Mouse (Mus musculus): Measurements from ENCODE around the gene Sprr2a1. TPM values are rescaled to one million over a fixed set of nuclear protein-coding genes. Genes with fewer than 3 reads are reported as not detected.
"Not testable (repeated sequence)": the region's sequence is repeated elsewhere in the genome, so short reads cannot be mapped to it uniquely, and the experiment has no call there.

Gene Sprr2a1
- 0.05 and 0.06 TPM in 2 replicates for polyA plus RNA-seq (2015; fragmentation: Nextera tagmentation; extraction: Ambion mirVana)

GRCm38 (mm10) chr3:92215569-92215968 is at the start of gene Sprr2a1, which contains the start of gene Sprr2a2:
Gene Sprr2a1 (plus strand): TSS chr3:92215799.
Gene Sprr2a2 (plus strand): TSS chr3:92215920.
- not testable (repeated sequence) for H3K27me3 ChIP-seq (replicated peaks; ENCODE audit: insufficient read depth, low read length); H3K4me2 ChIP-seq (replicated peaks; ENCODE audit: low read depth, low read length); H3K9ac ChIP-seq (replicated peaks; ENCODE audit: low read depth); ATAC-seq; H3K9me3 ChIP-seq (ENCODE audit: low read length); H3K4me3 ChIP-seq (ENCODE audit: low read depth, low read length); DNase-seq (ENCODE audit: low spot score); H3K36me3 ChIP-seq (ENCODE audit: insufficient read depth, low read length); H3K27ac ChIP-seq (ENCODE audit: low read length); H3K4me1 ChIP-seq (ENCODE audit: insufficient read depth, low read depth, low read length)
- WGBS: no CpG with 5 or more reads among the region's 2 CpGs

DNA sequence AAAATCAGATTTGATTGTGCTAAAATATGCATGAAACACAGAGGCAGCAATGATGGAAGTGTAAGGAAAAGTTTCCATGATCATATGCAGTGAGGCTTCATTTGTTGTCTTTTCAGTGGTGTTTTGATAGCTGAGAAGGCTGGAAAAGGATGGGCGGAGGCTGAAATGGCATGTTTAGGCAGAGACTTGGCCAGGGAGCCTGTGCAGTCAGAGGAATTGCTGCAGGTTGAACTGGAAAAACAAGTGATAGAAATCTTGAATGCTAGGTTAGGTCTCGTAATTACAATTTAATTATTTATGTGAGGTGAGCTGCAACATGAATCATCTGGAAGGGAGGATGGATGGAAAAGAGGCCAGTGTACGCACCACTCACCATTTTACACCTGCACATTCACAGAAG is 45.8 kb upstream of the Sprr2a1 start:
- H3K36me3 ChIP-seq (ENCODE audit: insufficient read depth, low read length): no peaks in the 10 kb centered on the region
- no peak for DNase-seq (ENCODE audit: low spot score)
- no peak for ATAC-seq
- no peaks in the 10 kb centered on the region for H3K9me3 ChIP-seq (ENCODE audit: low read length)
- 69% methylated on average over 3 of the region's 3 CpGs for WGBS
- TF ChIP-seq EP300 (IDR thresholded peaks at IDR 0.05) (no peak), CTCF (IDR thresholded peaks at IDR 0.05) (no peak)
- no peaks in the 10 kb centered on the region for H3K4me1 ChIP-seq (ENCODE audit: insufficient read depth, low read depth, low read length)
- no peak overlapping the region for H3K4me3 ChIP-seq (ENCODE audit: low read depth, low read length)
- H3K9ac ChIP-seq (replicated peaks; ENCODE audit: low read depth): no peak overlapping the region
- H3K4me2 ChIP-seq (replicated peaks; ENCODE audit: low read depth, low read length): no peak overlapping the region
- H3K27ac ChIP-seq (ENCODE audit: low read length): no peak overlapping the region
- no peaks in the 10 kb centered on the region for H3K27me3 ChIP-seq (replicated peaks; ENCODE audit: insufficient read depth, low read length)

- no peak overlapping the region for H3K4me3 ChIP-seq (ENCODE audit: low read depth, low read length)
- H3K9ac ChIP-seq (replicated peaks; ENCODE audit: low read depth): no peak overlapping the region
- no peak overlapping the region for H3K27ac ChIP-seq (ENCODE audit: low read length)
- 59% methylated on average over 1 of the region's 1 CpGs for WGBS
- no peaks in the 10 kb centered on the region for H3K4me1 ChIP-seq (ENCODE audit: insufficient read depth, low read depth, low read length)
- DNase-seq (ENCODE audit: low spot score) (no peak), ATAC-seq (no peak)
- H3K4me2 ChIP-seq (replicated peaks; ENCODE audit: low read depth, low read length): no peak overlapping the region
- H3K9me3 ChIP-seq (ENCODE audit: low read length): no peaks in the 10 kb centered on the region
- no peaks in the 10 kb centered on the region for H3K36me3 ChIP-seq (ENCODE audit: insufficient read depth, low read length)
- H3K27me3 ChIP-seq (replicated peaks; ENCODE audit: insufficient read depth, low read length): no peaks in the 10 kb centered on the region
- no peak for TF ChIP-seq CTCF (IDR thresholded peaks at IDR 0.05)
- no peak for TF ChIP-seq EP300 (IDR thresholded peaks at IDR 0.05)
These were observed 38.7 kb upstream of the Sprr2a1 start for GRCm38 (mm10) chr3:92176880-92177279.

- H3K27ac ChIP-seq (ENCODE audit: low read length): no peak overlapping the region
- H3K36me3 ChIP-seq (ENCODE audit: insufficient read depth, low read length): no peaks in the 10 kb centered on the region
- no peak overlapping the region for H3K4me3 ChIP-seq (ENCODE audit: low read depth, low read length)
- H3K9me3 ChIP-seq (ENCODE audit: low read length): no peaks in the 10 kb centered on the region
- 75% methylated on average over 6 of the region's 6 CpGs for WGBS
- H3K4me1 ChIP-seq (ENCODE audit: insufficient read depth, low read depth, low read length): no peaks in the 10 kb centered on the region
- no peaks in the 10 kb centered on the region for H3K27me3 ChIP-seq (replicated peaks; ENCODE audit: insufficient read depth, low read length)
- no peak for TF ChIP-seq EP300 (IDR thresholded peaks at IDR 0.05)
- no peak overlapping the region for H3K4me2 ChIP-seq (replicated peaks; ENCODE audit: low read depth, low read length)
- H3K9ac ChIP-seq (replicated peaks; ENCODE audit: low read depth): no peak overlapping the region
- DNase-seq (ENCODE audit: low spot score) (no peak), ATAC-seq (no peak)
These were observed 19.9 kb upstream of the Sprr2a1 start for GRCm38 (mm10) chr3:92195512-92196200.

DNA sequence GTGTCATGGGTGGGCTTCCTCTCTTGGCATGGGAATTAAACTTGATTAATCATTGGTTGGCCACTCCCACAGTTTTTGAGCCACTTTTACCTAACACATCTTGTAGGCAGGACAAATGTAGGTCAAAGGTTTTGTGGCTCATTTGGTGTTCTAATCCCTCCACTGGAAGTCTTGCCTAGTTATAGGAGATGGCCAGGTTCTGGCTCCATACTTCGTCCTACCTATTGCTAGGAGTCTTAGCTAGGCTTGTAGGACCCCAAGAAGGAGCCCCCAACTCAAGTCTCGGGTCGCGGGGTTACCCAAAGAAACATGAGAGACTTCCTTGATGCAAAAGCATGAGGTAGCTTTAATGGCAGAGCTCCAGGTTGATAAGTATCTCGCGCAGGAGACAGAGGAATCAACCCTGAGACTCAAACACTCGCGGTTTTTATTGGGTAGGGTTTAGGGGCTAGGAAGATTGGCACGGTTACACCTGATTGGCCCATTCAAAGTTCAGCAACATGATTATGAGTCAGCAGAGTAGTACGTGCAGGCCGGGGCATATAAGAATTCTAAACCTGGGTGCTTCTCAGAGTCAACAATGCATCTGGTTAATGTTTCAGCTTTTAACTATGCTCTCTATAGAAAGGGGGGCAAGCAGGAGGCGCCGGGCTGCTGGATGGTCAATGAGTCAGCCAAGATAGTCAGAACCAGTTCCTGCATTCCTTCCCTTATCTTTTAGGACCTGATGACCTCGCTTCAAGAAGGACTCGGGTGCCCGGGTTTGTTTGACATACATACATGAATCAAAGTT is 4.3 kb upstream of the Sprr2a1 start:
- H3K27me3 ChIP-seq (replicated peaks; ENCODE audit: insufficient read depth, low read length): not testable (repeated sequence)
- peak; percentile 76 for ATAC-seq
- no CpG with 5 or more reads among the region's 16 CpGs for WGBS

GRCm38 (mm10) chr3:92212059-92212458 is 3.5 kb upstream of the Sprr2a1 start:
- ATAC-seq; H3K4me3 ChIP-seq (ENCODE audit: low read depth, low read length); H3K9ac ChIP-seq (replicated peaks; ENCODE audit: low read depth); H3K9me3 ChIP-seq (ENCODE audit: low read length); H3K27me3 ChIP-seq (replicated peaks; ENCODE audit: insufficient read depth, low read length); H3K4me2 ChIP-seq (replicated peaks; ENCODE audit: low read depth, low read length); DNase-seq (ENCODE audit: low spot score); H3K4me1 ChIP-seq (ENCODE audit: insufficient read depth, low read depth, low read length); H3K27ac ChIP-seq (ENCODE audit: low read length); H3K36me3 ChIP-seq (ENCODE audit: insufficient read depth, low read length): not testable (repeated sequence)
- no CpG with 5 or more reads among the region's 1 CpGs for WGBS

More for the DNA sequence above, 4.3 kb upstream of the Sprr2a1 start:
- DNase-seq (ENCODE audit: low spot score); H3K9me3 ChIP-seq (ENCODE audit: low read length); H3K4me1 ChIP-seq (ENCODE audit: insufficient read depth, low read depth, low read length); H3K36me3 ChIP-seq (ENCODE audit: insufficient read depth, low read length); H3K4me3 ChIP-seq (ENCODE audit: low read depth, low read length); H3K9ac ChIP-seq (replicated peaks; ENCODE audit: low read depth); H3K4me2 ChIP-seq (replicated peaks; ENCODE audit: low read depth, low read length); H3K27ac ChIP-seq (ENCODE audit: low read length): not testable (repeated sequence)

DNA sequence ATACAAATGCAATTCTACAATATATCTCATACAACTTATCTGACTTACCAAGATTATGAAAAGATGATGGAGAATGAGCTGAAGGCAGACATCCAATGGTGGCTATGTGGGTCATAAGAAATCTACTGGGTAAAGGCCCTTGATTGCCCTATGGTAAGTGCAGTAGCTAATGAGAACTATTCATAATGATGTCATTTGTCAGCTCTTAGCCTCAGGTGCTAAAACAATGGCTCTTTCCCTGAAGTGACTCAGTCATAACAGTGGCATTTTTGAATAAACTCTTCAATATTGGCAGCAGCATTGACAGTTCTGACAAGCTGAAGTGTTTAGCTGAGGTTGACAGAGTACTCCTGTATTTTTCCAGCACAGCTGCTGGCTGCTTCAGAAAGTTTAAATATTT is 1.9 kb upstream of the Sprr2a1 start:
- not testable (repeated sequence) for H3K9me3 ChIP-seq (ENCODE audit: low read length); H3K36me3 ChIP-seq (ENCODE audit: insufficient read depth, low read length); H3K4me1 ChIP-seq (ENCODE audit: insufficient read depth, low read depth, low read length); H3K27me3 ChIP-seq (replicated peaks; ENCODE audit: insufficient read depth, low read length); H3K4me3 ChIP-seq (ENCODE audit: low read depth, low read length); H3K9ac ChIP-seq (replicated peaks; ENCODE audit: low read depth); H3K27ac ChIP-seq (ENCODE audit: low read length); H3K4me2 ChIP-seq (replicated peaks; ENCODE audit: low read depth, low read length); DNase-seq (ENCODE audit: low spot score)
- peak; percentile 83 for ATAC-seq

DNA sequence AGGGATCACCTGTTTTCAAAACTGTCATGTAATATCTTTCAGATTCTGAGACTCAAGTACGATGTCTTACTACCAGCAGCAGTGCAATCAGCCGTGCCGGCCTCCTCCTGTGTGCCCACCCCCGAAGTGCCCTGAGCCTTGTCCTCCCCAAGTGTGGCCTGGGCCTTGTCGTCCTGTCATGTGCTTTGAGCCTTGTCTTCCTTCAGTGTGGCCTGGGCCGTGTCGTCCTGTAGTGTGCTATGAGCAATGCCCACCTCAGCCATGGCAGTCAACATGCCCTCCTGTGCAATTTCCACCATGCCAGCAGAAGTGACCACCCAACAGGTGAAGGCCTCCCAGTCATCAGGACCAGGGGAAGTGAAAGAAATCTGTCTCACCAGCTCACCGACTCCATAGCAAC is 3.4 kb downstream of the Sprr2a1 start:
- ATAC-seq: peak; percentile 44

DNA sequence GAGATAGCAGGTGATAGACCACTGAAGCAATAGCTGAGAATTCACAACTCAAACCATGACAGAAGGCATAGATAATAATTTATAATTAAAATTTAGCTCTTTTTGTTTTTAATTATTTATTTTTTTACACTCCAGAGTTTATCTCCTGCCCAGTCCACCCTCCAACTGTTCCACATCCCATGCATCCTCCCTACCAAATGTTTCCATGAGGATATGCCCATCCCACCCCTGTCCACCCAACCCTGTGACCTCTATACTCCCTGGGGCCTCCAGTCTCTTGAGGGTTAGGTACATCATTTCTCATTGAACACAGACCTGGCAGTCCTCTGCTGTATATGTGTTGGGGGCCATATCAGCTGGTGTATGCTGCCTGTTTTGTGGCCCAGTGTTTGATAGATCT is 8.1 kb downstream of the Sprr2a1 start:
- DNase-seq (ENCODE audit: low spot score); H3K27ac ChIP-seq (ENCODE audit: low read length); ATAC-seq: not testable (repeated sequence)

More for the DNA sequence above, 3.4 kb downstream of the Sprr2a1 start:
- H3K4me2 ChIP-seq (replicated peaks; ENCODE audit: low read depth, low read length); H3K27ac ChIP-seq (ENCODE audit: low read length); H3K36me3 ChIP-seq (ENCODE audit: insufficient read depth, low read length); H3K27me3 ChIP-seq (replicated peaks; ENCODE audit: insufficient read depth, low read length); DNase-seq (ENCODE audit: low spot score); H3K9ac ChIP-seq (replicated peaks; ENCODE audit: low read depth); H3K4me3 ChIP-seq (ENCODE audit: low read depth, low read length); H3K9me3 ChIP-seq (ENCODE audit: low read length); H3K4me1 ChIP-seq (ENCODE audit: insufficient read depth, low read depth, low read length): not testable (repeated sequence)
- WGBS: no CpG with 5 or more reads among the region's 8 CpGs

More for the DNA sequence above, 8.1 kb downstream of the Sprr2a1 start:
- not testable (repeated sequence) for H3K4me3 ChIP-seq (ENCODE audit: low read depth, low read length); H3K9me3 ChIP-seq (ENCODE audit: low read length); H3K9ac ChIP-seq (replicated peaks; ENCODE audit: low read depth); H3K27me3 ChIP-seq (replicated peaks; ENCODE audit: insufficient read depth, low read length); H3K4me1 ChIP-seq (ENCODE audit: insufficient read depth, low read depth, low read length); H3K4me2 ChIP-seq (replicated peaks; ENCODE audit: low read depth, low read length); H3K36me3 ChIP-seq (ENCODE audit: insufficient read depth, low read length)

Measured in lung, postnatal 0 days (tissue).